Mouse (Mus musculus) hindbrain, embryonic 12.5 days (tissue): ENCODE results near the gene Lect2. TPM values are rescaled to one million over a fixed set of nuclear protein-coding genes. Genes with fewer than 3 reads are reported as not detected.

Experiments used
- ATAC-seq: fragments of 200-750 bp; cut with Nextera tagmentation; 2 replicates; pipeline ENCODE4 v1.8.0; 2017; ENCODE audit warnings: moderate TSS enrichment; ENCODE audit not compliant: low FRiP score
- H3K27ac ChIP-seq: fragments of 300-500 bp; sonication (generic); 2 replicates; pipeline ENCODE4 v1.5.1; 2016; ENCODE audit warnings: mild to moderate bottlenecking
- H3K27me3 ChIP-seq: fragments of 300-500 bp; sonication (generic); 2 replicates; pipeline ENCODE4 v1.6.1; 2016; ENCODE audit warnings: mild to moderate bottlenecking
- H3K36me3 ChIP-seq: fragments of 300-500 bp; sonication (generic); 2 replicates; pipeline ENCODE4 v1.6.1; 2016; ENCODE audit warnings: mild to moderate bottlenecking
- H3K4me1 ChIP-seq: fragments of 300-500 bp; sonication (generic); 2 replicates; pipeline ENCODE4 v1.6.1; 2016
- H3K4me2 ChIP-seq: fragments of 300-500 bp; sonication (generic); replicated peaks from 2 replicates; pipeline ENCODE4 v1.6.1; 2016; ENCODE audit warnings: mild to moderate bottlenecking
- H3K4me3 ChIP-seq: fragments of 300-500 bp; sonication (generic); 2 replicates; pipeline ENCODE4 v1.5.1; 2016; ENCODE audit warnings: mild to moderate bottlenecking
- H3K9ac ChIP-seq: fragments of 300-500 bp; sonication (generic); 2 replicates; pipeline ENCODE4 v1.6.1; 2016; ENCODE audit warnings: mild to moderate bottlenecking, moderate library complexity
- H3K9me3 ChIP-seq: fragments of 300-500 bp; sonication (generic); replicated peaks from 2 replicates; pipeline ENCODE4 v1.6.1; 2016; ENCODE audit warnings: mild to moderate bottlenecking
- WGBS: fragments of 180-500 bp; shearing (Covaris S2); methylation state at CpG from one replicate; pipeline ENCODE4 v1.1.7; 2016; 5-methylcytosine and 5-hydroxymethylcytosine counted together
- polyA plus RNA-seq: library from polyadenylated mRNA; unstranded; fragments of >200 nt; fragmentation: Nextera tagmentation; extraction: Ambion mirVana; gene quantifications from 2 replicates; pipeline ENCODE4 v1.2.1, GENCODE M21; 2016

The Lect2 gene
- polyA plus RNA-seq, 1 experiment from 2014 or later = not detected

DNA sequence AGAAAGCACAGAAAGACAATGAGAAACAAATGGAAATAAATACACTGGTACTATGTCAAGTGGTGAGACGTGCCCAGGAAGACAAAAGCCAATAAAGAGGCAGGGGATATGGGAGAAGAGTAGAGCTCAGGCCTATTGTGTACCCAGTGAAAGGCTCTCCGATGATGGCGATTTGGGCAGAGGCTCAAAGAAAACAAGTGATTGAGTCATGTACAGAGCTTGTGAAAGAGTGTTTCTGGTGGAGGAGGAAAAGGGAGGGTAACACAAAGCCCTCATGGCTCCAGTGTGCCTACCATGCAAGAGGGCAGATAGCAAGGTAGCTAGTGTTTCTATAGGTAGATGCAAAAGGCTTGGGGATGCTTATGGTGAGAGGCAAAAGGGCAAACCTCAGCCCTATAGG, 53.9 kb downstream of the Lect2 start:
- no peak for ATAC-seq
- Histone ChIP-seq H3K4me3 (no peak overlapping the region), H3K36me3 (no peaks in the 10 kb centered on the region), H3K27me3 (no peaks in the 10 kb centered on the region), H3K4me1 (no peaks in the 10 kb centered on the region), H3K4me2 (no peak overlapping the region), H3K9ac (no peak overlapping the region), H3K27ac (no peak overlapping the region), H3K9me3 (no peaks in the 10 kb centered on the region; the same call in 1 of the 2 replicates)
- 35% methylated on average over 3 of the region's 3 CpGs for WGBS

Other genes starting within 250 kb of the Lect2 start
- gene Gm3045, start 121.9 kb downstream of the Lect2 start, polyA plus RNA-seq = not detected in 2 replicates
- gene Slc25a48, start 110.1 kb downstream of the Lect2 start, polyA plus RNA-seq = 0.07 TPM in 1 of 2 replicates, not detected in the other
- gene Il9, start 66.3 kb downstream of the Lect2 start, polyA plus RNA-seq = not detected in 2 replicates
- 1.8 and 3.6 TPM in 2 replicates for gene Fbxl21, start 26.0 kb downstream of the Lect2 start, polyA plus RNA-seq
- 65.5 and 72.2 TPM in 2 replicates for gene Tgfbi, start 61.0 kb upstream of the Lect2 start, polyA plus RNA-seq
- gene Smad5, start 154.5 kb upstream of the Lect2 start, polyA plus RNA-seq = 38.8 and 41.4 TPM in 2 replicates
- gene Gm45623, start 205.3 kb upstream of the Lect2 start, polyA plus RNA-seq = 0.21 TPM in 1 of 2 replicates, not detected in the other